Mouse (Mus musculus) kidney, postnatal 0 days (tissue): ENCODE measurements around the gene Herpud1. TPM values are rescaled to one million over a fixed set of nuclear protein-coding genes. Genes with fewer than 3 reads are reported as not detected.

Experiments
- ATAC-seq: fragments of 200-750 bp; cut with Nextera tagmentation; replicated peaks from 2 replicates; pipeline ENCODE4 v1.8.0; 2017; ENCODE audit warnings: low read depth, moderate number of reproducible peaks, moderate TSS enrichment, moderate library complexity; ENCODE audit not compliant: low FRiP score
- DNase-seq: peaks from one replicate; pipeline ENCODE4 v3.0.0-alpha.2; 2016; ENCODE audit warnings: low spot score
- H3K27ac ChIP-seq: fragments of 300-500 bp; sonication (generic); 2 replicates; pipeline ENCODE4 v1.5.1; 2014; ENCODE audit warnings: mild to moderate bottlenecking
- H3K27me3 ChIP-seq: fragments of 300-500 bp; sonication (generic); 2 replicates; pipeline ENCODE4 v1.6.1; 2014; ENCODE audit warnings: low read length, mixed read lengths; ENCODE audit not compliant: insufficient read depth
- H3K36me3 ChIP-seq: fragments of 300-500 bp; sonication (generic); 2 replicates; pipeline ENCODE4 v1.6.1; 2014; ENCODE audit warnings: low read length, mixed read lengths; ENCODE audit not compliant: insufficient read depth
- H3K4me1 ChIP-seq: fragments of 300-500 bp; sonication (generic); replicated peaks from 2 replicates; pipeline ENCODE4 v1.6.1; 2014; ENCODE audit warnings: antibody characterized with exemption, low read length, mixed read lengths; ENCODE audit not compliant: insufficient read depth
- H3K4me2 ChIP-seq: fragments of 300-500 bp; sonication (generic); 2 replicates; pipeline ENCODE4 v1.6.1; 2014; ENCODE audit warnings: mild to moderate bottlenecking, low read length, moderate library complexity, mixed read lengths
- H3K4me3 ChIP-seq: fragments of 300-500 bp; sonication (generic); replicated peaks from 2 replicates; pipeline ENCODE4 v1.5.1; 2014; ENCODE audit warnings: low read depth, low read length
- H3K9ac ChIP-seq: fragments of 300-500 bp; sonication (generic); 2 replicates; pipeline ENCODE4 v1.6.1; 2014; ENCODE audit warnings: low read depth, low read length
- H3K9me3 ChIP-seq: fragments of 300-500 bp; sonication (generic); replicated peaks from 2 replicates; pipeline ENCODE4 v1.6.1; 2016; ENCODE audit warnings: low read length, inconsistent platforms, mixed read lengths
- CTCF ChIP-seq: IDR thresholded peaks from 2 replicates; pipeline ENCODE4 v1.5.1; 2016; ENCODE audit warnings: antibody characterized with exemption, low read depth, mild to moderate bottlenecking, moderate library complexity
- WGBS: fragments of 180-500 bp; shearing (Covaris S2); extraction: QIAGEN DNeasy Blood & Tissue Kit; methylation state at CpG from one replicate; pipeline ENCODE4 v1.1.7; 2014; 5-methylcytosine and 5-hydroxymethylcytosine counted together
- polyA plus RNA-seq: library from polyadenylated mRNA; unstranded; fragments of >200 nt; fragmentation: Nextera tagmentation; extraction: Ambion mirVana; gene quantifications from 2 replicates; pipeline ENCODE4 v1.2.1, GENCODE M21; 2015

Herpud1 gene
- 95.8 and 100 TPM in 2 replicates for polyA plus RNA-seq

DNA sequence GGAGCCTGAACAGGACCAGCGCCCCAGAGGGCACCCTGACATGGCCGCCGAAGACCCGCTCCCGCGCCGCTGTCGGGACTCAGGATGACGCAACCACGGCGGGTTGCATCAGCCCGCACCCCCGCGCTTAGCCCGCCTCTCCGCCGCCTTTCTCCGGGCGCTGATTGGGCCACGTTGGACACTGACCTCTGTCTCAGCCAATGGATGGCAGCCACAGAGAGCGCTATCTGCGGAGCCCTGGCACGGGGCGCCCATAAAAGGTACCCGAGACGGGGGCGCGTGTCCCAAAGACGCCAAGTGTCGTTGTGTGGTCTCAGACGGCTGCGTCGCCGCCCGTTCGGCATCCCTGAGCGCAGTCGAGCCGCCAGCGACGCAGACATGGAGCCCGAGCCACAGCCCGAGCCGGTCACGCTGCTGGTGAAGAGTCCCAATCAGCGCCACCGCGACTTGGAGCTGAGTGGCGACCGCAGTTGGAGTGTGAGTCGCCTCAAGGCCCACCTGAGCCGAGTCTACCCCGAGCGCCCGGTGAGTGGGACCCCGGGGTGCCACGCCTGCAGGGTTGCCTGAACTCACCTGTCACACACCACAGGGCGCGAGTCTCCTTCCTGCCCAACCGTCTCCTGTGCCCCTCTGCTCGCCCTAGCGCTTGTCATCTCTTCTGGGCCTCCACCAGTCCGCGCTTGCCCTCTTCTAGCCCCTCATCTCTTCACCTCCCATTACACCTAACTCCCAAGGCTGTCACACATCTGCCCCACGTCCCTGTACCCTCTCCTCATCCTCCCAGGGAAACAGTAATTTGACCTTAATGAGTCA lies at the start of gene Herpud1:
Gene Herpud1, plus strand, starts transcription at position 225 of the 813 bp plus-strand sequence.
- H3K27ac ChIP-seq: peak within 1 kb of the TSS; percentile 92
- H3K4me2 ChIP-seq: peak within 1 kb of the TSS; percentile 94
- WGBS: under 1% methylated on average over 64 of the region's 65 CpGs
- ATAC-seq (peak; percentile 97), DNase-seq (peak; percentile 97)
- peaks cover 22% of the 10 kb centered on the region for H3K36me3 ChIP-seq
- peak within 1 kb of the TSS; percentile 89 for H3K9ac ChIP-seq
- H3K4me3 ChIP-seq: peak within 1 kb of the TSS; percentile 89
- no peaks in the 10 kb centered on the region for H3K9me3 ChIP-seq
- peaks cover 11% of the 10 kb centered on the region; the same call in 1 of the 2 replicates for H3K4me1 ChIP-seq
- H3K27me3 ChIP-seq: no peaks in the 10 kb centered on the region
- TF ChIP-seq CTCF: 0 out of 2 replicates have a peak, but pooled peaks have one; percentile 15

DNA sequence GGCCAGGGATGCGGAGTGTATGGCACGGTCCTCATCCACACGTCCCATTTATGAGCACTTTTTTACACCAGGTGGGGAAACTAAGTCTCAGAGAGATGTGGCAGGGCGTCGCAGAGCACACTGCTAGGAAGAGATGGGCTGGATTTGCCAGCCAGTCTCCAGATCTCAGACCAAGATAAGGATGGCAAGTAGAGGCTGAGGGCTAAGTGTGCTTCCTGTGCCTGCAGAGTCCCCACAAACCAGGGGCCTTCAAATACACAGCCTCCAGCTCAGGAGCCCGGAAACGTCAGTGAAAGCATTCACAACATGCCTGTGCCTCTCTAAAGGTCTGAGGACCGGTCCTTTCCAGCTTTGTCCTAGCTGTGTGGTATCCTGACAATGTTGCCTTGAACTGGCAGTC lies 48.7 kb upstream of the Herpud1 start:
- no peak overlapping the region for H3K4me3 ChIP-seq
- WGBS: 78% methylated on average over 8 of the region's 8 CpGs
- no peaks in the 10 kb centered on the region for H3K9me3 ChIP-seq
- no peaks in the 10 kb centered on the region for H3K27me3 ChIP-seq
- no peaks in the 10 kb centered on the region for H3K36me3 ChIP-seq
- no peak for TF ChIP-seq CTCF
- H3K9ac ChIP-seq: no peak overlapping the region
- no peak overlapping the region for H3K4me2 ChIP-seq
- no peaks in the 10 kb centered on the region for H3K4me1 ChIP-seq
- no peak for ATAC-seq
- no peak overlapping the region for H3K27ac ChIP-seq
- DNase-seq: no peak

DNA sequence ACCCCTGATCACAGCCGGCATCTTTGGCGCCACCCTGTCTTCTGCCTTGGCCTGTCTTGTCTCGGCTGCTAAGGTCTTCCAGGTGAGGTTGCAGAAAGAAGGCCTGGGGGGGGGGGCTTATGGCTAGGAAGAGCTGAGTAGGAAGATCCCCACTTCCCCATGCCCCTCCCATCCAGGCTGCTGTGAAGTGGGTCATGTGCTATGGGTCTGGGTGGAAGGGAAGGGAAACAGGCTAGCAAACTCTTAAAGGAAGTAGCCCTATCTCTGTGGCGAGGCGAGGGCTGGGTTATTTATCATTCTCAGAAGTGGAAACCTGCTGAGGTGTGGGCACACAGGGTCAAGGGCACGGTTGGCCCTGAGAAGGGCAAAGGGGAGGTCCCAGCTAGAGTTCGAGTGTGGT lies 45.4 kb upstream of the Herpud1 start:
- no peak for ATAC-seq
- TF ChIP-seq CTCF: no peak

DNA sequence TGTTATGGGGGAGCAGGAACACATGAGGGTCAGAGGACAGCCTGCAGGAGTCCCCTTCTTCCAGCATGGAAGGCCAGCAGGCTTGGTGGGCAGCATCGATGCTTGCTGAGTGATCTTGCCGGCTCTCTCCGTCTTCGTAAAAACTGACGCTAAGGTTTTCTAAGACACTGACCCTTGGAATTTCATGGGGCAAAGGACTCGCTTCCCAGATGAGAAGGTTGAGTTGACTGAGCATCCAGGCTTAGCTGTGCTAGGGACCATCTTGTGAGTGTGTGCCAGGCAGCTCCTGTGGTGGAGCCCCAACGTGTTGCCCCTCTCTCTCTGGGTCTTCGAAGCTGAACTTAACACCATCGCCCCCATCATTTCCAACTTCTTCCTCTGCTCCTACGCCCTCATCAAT lies 43.5 kb upstream of the Herpud1 start:
- Histone ChIP-seq H3K9ac (no peak overlapping the region), H3K4me3 (no peak overlapping the region), H3K27me3 (no peaks in the 10 kb centered on the region), H3K4me1 (no peaks in the 10 kb centered on the region), H3K4me2 (no peak overlapping the region), H3K9me3 (no peaks in the 10 kb centered on the region), H3K27ac (no peak overlapping the region), H3K36me3 (no peaks in the 10 kb centered on the region)
- DNase-seq (no peak), ATAC-seq (no peak)
- TF ChIP-seq CTCF: no peak
- 82% methylated on average over 10 of the region's 10 CpGs for WGBS

More for the DNA sequence above, 45.4 kb upstream of the Herpud1 start:
- Histone ChIP-seq H3K9me3 (no peaks in the 10 kb centered on the region), H3K36me3 (no peaks in the 10 kb centered on the region), H3K27ac (no peak overlapping the region), H3K4me3 (no peak overlapping the region), H3K4me2 (no peak overlapping the region), H3K9ac (no peak overlapping the region), H3K4me1 (no peaks in the 10 kb centered on the region), H3K27me3 (no peaks in the 10 kb centered on the region)
- no peak for DNase-seq
- 75% methylated on average over 7 of the region's 7 CpGs for WGBS

DNA sequence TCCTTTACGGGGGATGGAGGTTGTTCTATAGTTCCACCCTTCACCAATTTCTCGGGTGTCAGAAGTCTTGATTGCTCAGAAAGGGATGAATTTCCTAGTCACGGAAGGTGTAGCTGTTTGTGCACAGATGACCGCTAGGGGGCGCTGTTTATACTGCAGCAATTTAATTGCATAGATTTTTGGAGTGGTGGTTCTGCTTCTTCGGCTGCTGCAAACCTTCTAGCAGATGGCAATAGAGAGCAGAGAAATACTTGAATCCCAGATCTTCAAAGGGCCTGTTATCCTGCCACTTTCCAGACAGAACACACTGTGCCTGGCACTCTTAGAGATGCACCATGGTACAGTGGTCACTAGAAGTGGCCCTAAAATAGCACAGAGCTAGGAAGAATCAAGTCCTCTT lies 42.9 kb upstream of the Herpud1 start:
- H3K27ac ChIP-seq: no peak overlapping the region
- 8% methylated on average over 6 of the region's 6 CpGs for WGBS
- no peaks in the 10 kb centered on the region for H3K4me1 ChIP-seq
- DNase-seq (peak; percentile 91), ATAC-seq (no peak)
- H3K4me2 ChIP-seq: no peak overlapping the region
- no peaks in the 10 kb centered on the region for H3K9me3 ChIP-seq
- H3K4me3 ChIP-seq: no peak overlapping the region
- TF ChIP-seq CTCF: peak; percentile 95
- H3K9ac ChIP-seq: no peak overlapping the region
- H3K27me3 ChIP-seq: no peaks in the 10 kb centered on the region
- H3K36me3 ChIP-seq: no peaks in the 10 kb centered on the region

DNA sequence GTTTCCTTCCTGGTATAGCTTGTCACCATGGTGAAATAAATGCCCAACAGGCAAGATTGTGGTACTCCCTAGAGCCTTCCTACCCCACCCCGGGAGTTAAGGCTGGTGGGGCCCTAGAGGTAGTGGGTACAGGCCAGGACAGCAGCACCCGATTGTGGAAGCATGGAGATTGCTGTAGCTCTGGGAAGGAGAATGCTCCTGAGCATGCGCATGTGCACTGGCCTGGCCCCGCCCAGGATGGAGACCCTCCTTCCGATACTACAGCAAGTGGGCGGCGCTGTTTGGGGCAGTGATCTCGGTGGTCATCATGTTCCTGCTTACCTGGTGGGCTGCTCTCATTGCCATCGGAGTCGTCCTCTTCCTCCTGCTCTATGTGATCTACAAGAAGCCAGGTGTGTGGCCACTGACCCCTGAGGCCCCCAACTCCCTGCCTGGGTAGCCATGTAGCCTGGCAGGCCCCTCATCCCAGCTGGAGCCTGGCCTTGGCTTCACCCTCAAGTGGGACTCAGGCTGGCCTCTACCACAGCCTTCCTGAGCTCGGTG lies 42.4 kb upstream of the Herpud1 start:
- 81% methylated on average over 11 of the region's 11 CpGs for WGBS
- Histone ChIP-seq H3K27me3 (no peaks in the 10 kb centered on the region), H3K4me1 (no peaks in the 10 kb centered on the region), H3K36me3 (no peaks in the 10 kb centered on the region), H3K4me3 (no peak overlapping the region), H3K9ac (no peak overlapping the region), H3K9me3 (no peaks in the 10 kb centered on the region), H3K4me2 (no peak overlapping the region), H3K27ac (no peak overlapping the region)
- TF ChIP-seq CTCF: no peak
- DNase-seq (no peak), ATAC-seq (no peak)
